Mouse (Mus musculus) adrenal gland, adult (tissue): ENCODE measurements around the gene Gm5065.

Experiments used
- DNase-seq, 2 experiments: peaks; one replicate each; pipeline ENCODE4 v3.0.0; 2022 to 2023; ENCODE audit warnings: low spot score in 1 of 2; ENCODE audit not compliant: inconsistent age in 2 of 2

Gm5065 gene

GRCm38 (mm10) chr7:5350237-5350636, at the start of gene Gm5065:
Gene Gm5065 (plus strand): TSS chr7:5350537.
- DNase-seq, result no peak

- DNase-seq, result no peak
These were observed 22.8 kb upstream of the Gm5065 start for GRCm38 (mm10) chr7:5327511-5327910.

GRCm38 (mm10) chr7:5350935-5351334, 598 bp downstream of the Gm5065 start, which contains the start of gene Nlrp2:
Gene Nlrp2 (minus strand): TSS chr7:5351035.
- DNase-seq, result no peak

DNA sequence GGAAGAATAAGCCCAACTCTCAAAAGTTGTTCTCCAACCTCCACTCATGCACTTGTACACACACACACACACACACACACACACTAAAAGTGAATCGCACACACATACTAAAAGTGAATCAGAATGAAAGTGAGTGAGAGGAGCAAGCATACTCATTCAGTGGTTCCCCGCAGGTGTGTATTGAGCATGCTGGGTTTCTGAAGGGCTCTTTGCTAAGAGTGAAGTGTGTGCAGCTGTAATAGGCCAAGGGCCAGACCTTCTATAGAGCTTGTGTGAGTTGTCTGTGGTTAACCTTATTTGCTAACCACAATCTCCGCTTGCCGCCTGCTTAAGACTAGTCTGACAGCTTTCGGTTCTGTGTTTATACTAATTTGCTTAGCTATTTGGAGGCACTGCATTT, 13.3 kb downstream of the Gm5065 start:
- no peak for DNase-seq

- DNase-seq, result no peak
These were observed 16.4 kb downstream of the Gm5065 start for GRCm38 (mm10) chr7:5366724-5367123.

DNA sequence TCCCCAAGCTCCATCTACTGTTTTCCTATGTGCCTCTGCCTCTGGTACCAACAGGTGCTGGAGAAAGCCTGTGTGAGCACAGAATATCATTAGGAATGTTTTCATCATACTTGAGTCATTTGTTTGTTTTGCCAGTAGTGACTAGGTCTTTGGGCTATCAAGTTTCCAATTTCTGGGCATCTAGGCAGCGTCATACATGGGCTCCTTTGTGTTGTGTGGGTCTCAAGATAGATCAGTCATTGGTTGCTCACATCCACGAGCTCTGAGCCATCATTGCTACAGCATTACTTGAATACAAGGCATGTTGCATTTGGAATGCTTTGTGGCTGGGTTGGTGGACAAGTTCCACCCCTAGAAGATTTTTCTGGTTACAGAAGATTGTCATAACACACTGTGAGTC, 55.9 kb downstream of the Gm5065 start:
- DNase-seq, result no peak
